Comparison of ENCODE assay signal across 10 mouse cellular contexts in genomic region chr7:145289302-145289701, GRCm38 (mm10). TPM values are rescaled to one million over a fixed set of nuclear protein-coding genes. Genes with fewer than 3 reads are reported as not detected.
DNase-seq lines count a peak whose midpoint lies in the region; ATAC-seq and TF ChIP-seq lines count a peak whose summit lies in the region.
"Had no signal": no experiment of that assay in that cellular context is flagged by ENCODE, and none has a peak within 500 bp of the region (broad histone marks: within the 10 kb centered on the region; RNA-seq: fewer than 3 reads in every experiment).

No protein-coding gene starts in this region.

- TF ChIP-seq CTCF in lung, adult 2 months (IDR thresholded peaks at IDR 0.05; ENCODE audit: insufficient read depth, low read length) = peak; percentile 48; the same call in 1 of the 2 replicates
- peak; percentile 39; the same call in 1 of the 2 replicates for TF ChIP-seq CTCF in cortical plate, adult 2 months (IDR thresholded peaks at IDR 0.05; ENCODE audit: extremely low read depth, insufficient read depth, low read length)

- H3K4me1 ChIP-seq in lung, adult 2 months (ENCODE audit: control insufficient read depth, insufficient read depth, low read length) = no peaks in the 10 kb centered on the region
- peaks cover 1% of the 10 kb centered on the region; the same call in 1 of the 2 replicates for H3K4me1 ChIP-seq in cortical plate, adult 2 months (ENCODE audit: control insufficient read depth, insufficient read depth, low read length)
- peaks cover 5% of the 10 kb centered on the region for H3K4me1 ChIP-seq in lung, embryonic 15.5 days
- H3K4me1 ChIP-seq: midbrain, embryonic 12.5 days had no signal

- no peak overlapping the region for H3K4me2 ChIP-seq in lung, embryonic 15.5 days
- H3K4me2 ChIP-seq: midbrain, embryonic 12.5 days had no signal

- H3K36me3 ChIP-seq in lung, embryonic 15.5 days = no peaks in the 10 kb centered on the region
- H3K36me3 ChIP-seq: midbrain, embryonic 12.5 days had no signal

- no peak overlapping the region for H3K27ac ChIP-seq in cortical plate, adult 2 months (ENCODE audit: insufficient read depth, low read length)
- H3K27ac ChIP-seq in lung, embryonic 15.5 days = no peak overlapping the region
- H3K27ac ChIP-seq: midbrain, embryonic 12.5 days had no signal

- TF ChIP-seq POLR2A in lung, adult 2 months (IDR thresholded peaks at IDR 0.05; ENCODE audit: borderline replicate concordance, extremely low read depth, low read depth, low read length) = no peak
- no peak for TF ChIP-seq POLR2A in cortical plate, adult 2 months (IDR thresholded peaks at IDR 0.05; ENCODE audit: extremely low read depth, insufficient read depth, low read length)

- H3K4me3 ChIP-seq in lung, adult 2 months (replicated peaks; ENCODE audit: extremely low read depth, low read depth, low read length) = no peak overlapping the region
- H3K4me3 ChIP-seq in cortical plate, adult 2 months (ENCODE audit: insufficient read depth, low read length) = no peak overlapping the region
- H3K4me3 ChIP-seq in lung, embryonic 15.5 days = no peak overlapping the region
- H3K4me3 ChIP-seq: midbrain, embryonic 12.5 days had no signal

- H3K27me3 ChIP-seq in lung, embryonic 15.5 days = no peaks in the 10 kb centered on the region
- H3K27me3 ChIP-seq: midbrain, embryonic 12.5 days had no signal

- H3K9ac ChIP-seq in lung, embryonic 15.5 days = no peak overlapping the region
- H3K9ac ChIP-seq: midbrain, embryonic 12.5 days had no signal

- WGBS in lung, adult 2 months = 29% methylated on average over 5 of the region's 5 CpGs
- WGBS in lung, embryonic 15.5 days = 33% methylated on average over 5 of the region's 5 CpGs

- peak; percentile 62; the same call in 1 of the 2 replicates for ATAC-seq in lung, embryonic 15.5 days (ENCODE audit: borderline replicate concordance, extremely low read depth, low FRiP score, low TSS enrichment)

- H3K9me3 ChIP-seq in lung, embryonic 15.5 days = no peaks in the 10 kb centered on the region
- H3K9me3 ChIP-seq: midbrain, embryonic 12.5 days had no signal

- peak; percentile 50 for DNase-seq in adrenal gland, postnatal 14 days
- no peak for DNase-seq in adrenal gland, postnatal 4 days (ENCODE audit: low spot score in 2 of 2)
- no peak for DNase-seq in lung, adult 2 months
- no peak for DNase-seq in lung, postnatal 25 days (ENCODE audit: low spot score)
- no peak for DNase-seq in ovary, postnatal 10 days (ENCODE audit: low spot score)
- no peak for DNase-seq in urinary bladder, adult 18-20 months (ENCODE audit: low spot score in 2 of 2)

RNA-seq across cellular contexts. Expression of gene Tpcn2, which starts 5.5 kb away (rescaled TPM):
- 13.3 and 16.8 TPM in 2 replicates for total RNA-seq in adrenal gland, postnatal 14 days (2021)
- total RNA-seq in adrenal gland, postnatal 4 days (2021) = 10 to 100 TPM; 21.2 to 26.9 TPM
- polyA plus RNA-seq in lung, adult 2 months (2012; rRNA removed) = 31.5 and 40.9 TPM in 2 replicates
- 7.4 and 9.1 TPM in 2 replicates for polyA plus RNA-seq in cortical plate, adult 2 months (2012; rRNA removed)
- polyA plus RNA-seq in lung, embryonic 15.5 days (2015; fragmentation: Nextera tagmentation; extraction: Ambion mirVana) = 10.0 and 10.9 TPM in 2 replicates

RNA-seq across cellular contexts. Expression of gene Mrgprf, which starts 11.3 kb away (rescaled TPM):
- 2.0 and 2.7 TPM in 2 replicates for total RNA-seq in adrenal gland, postnatal 14 days (2021)
- 1 to 10 TPM; 3.2 to 3.4 TPM for total RNA-seq in adrenal gland, postnatal 4 days (2021)
- polyA plus RNA-seq in lung, adult 2 months (2012; rRNA removed) = 14.3 and 16.2 TPM in 2 replicates
- polyA plus RNA-seq in cortical plate, adult 2 months (2012; rRNA removed) = 1.6 and 2.1 TPM in 2 replicates
- 2.1 TPM in 2 replicates for polyA plus RNA-seq in lung, embryonic 15.5 days (2015; fragmentation: Nextera tagmentation; extraction: Ambion mirVana)

RNA-seq across cellular contexts. Expression of gene Mrgprd, which starts 25.3 kb away (rescaled TPM):
- not detected in 2 replicates for total RNA-seq in adrenal gland, postnatal 14 days (2021)
- not detected for total RNA-seq in adrenal gland, postnatal 4 days (2021)
- not detected in 2 replicates for polyA plus RNA-seq in lung, adult 2 months (2012; rRNA removed)
- not detected in 2 replicates for polyA plus RNA-seq in cortical plate, adult 2 months (2012; rRNA removed)
- polyA plus RNA-seq in lung, embryonic 15.5 days (2015; fragmentation: Nextera tagmentation; extraction: Ambion mirVana) = not detected in 2 replicates
- polyA plus RNA-seq: heart, embryonic 14.5 days; midbrain, embryonic 12.5 days had no signal
